Mouse (Mus musculus) embryo, embryonic 11.5 days (tissue): Measurements from ENCODE around the gene Odf3b.
A peak's percentile ranks its signal among the peaks of the same experiment; 100 is the strongest.

Experiments used
- DNase-seq: peaks from one replicate; pipeline ENCODE4 v3.0.0-alpha.2; 2012; ENCODE audit warnings: low read depth, low spot score

Odf3b gene

DNA sequence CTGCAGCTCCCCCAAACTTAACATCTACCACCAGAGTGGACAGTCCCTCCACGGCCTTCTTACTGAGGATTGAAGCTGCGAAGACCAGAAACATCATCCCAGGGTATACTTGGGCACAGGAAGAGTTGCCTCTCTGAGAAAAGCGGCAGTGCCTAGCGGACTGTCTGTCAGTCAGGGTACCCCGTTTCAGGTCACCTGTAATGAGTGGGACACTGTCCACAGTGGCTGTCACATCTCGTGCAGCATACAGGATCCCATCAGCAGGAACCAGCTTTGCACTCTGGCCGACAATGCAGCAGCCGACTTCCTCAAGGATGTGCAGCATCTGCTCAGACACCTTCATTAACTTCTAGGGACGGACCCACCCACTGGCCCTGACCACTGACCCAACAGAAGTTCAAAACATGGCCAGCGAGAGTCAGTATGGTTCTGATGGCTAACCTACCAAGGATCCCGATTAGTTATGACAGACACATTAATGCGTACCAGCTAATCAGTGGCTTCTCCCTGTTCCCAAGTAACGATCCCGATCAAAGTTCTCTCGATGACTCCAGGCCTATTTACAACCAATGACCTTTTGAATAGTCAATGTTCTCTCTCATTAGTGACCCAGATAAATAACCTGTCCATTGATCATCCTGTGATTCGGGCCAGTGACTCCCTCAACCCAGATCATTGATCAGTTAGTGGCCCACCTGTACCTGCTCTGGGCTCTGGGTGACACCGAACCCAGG lies 4.1 kb downstream of the Odf3b start:
- DNase-seq: no peak

DNA sequence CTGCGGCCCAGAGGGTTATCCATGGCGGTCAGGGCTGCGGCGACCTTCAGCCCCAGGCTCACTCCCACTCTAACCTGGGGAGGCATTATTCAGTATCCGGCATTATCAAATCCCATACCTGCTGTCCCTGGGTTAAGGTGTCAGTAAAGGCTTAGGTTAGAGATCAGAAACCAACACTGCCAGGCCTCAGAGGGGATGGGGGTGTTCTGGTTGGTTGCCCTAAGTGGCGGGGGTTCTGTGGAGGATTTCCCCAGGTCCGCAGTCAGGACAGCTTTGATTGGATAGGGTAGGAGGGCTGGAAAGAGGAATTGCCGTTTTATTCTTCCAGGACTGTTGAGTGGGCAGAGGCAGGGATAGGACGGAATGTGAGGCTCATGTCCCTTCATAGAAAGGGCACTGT lies 4.7 kb downstream of the Odf3b start:
- no peak for DNase-seq

DNA sequence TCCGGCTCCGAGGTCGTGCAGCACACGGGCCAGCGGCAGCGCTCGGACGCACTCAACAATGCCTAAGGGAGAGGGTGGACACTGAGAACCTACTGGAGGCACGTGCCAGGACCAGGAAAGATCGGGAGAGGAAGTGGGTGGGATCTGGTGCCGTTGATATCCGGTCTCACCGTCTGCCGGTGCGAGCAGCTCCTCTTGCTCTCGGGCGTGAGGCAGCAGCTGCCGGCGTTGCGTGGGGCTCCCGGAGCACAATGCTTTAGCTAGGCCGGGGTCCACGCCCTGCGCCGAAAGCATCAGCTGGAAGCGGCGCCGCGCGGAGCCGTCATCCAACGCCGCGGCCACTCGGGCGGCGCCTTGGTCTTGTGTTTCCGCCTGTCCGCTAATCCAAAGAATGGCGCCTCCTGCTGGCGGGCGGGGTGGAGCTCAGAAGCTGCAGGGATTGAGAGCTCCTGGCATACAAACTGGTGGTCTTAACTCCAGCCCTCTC lies 5.3 kb downstream of the Odf3b start, which contains the start of gene Sco2:
Sco2 (minus strand) TSS at position 85 of the 487 bp plus-strand sequence.
- peak; percentile 90 for DNase-seq

DNA sequence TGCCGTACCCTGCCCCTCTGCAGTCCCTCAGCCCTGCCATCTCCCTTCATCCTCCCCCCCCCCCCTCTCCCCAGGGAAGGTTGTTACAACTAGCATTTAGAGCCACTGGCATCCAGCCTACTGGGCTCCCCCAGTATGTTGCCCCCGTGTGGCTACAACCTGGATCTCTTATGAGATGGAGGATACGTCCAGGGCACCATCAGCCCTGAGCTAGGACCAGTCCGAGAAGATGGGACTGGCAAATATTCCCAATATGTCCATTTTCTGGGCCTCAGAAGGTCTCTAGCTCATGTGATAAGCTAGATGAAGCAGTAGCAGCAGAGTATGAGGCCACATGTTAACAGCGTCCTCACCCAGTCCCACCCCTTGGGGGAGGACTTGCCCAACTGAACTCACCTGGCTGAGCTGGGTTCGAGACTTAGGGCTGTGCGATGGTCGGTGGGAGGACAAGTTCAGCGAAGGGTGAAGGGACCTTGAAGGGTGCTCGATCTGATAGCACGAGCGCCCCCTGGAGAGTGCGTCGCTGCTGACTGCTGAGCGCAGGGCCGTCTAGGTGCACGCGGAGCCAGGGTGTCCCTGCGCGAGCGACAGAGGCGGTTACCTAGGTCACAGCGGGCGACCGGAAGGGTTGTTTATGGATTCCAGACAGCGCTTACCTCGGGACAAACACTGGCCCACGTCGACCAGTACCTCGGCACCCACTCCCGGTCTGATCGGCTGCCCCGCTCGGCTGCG lies 5.9 kb downstream of the Odf3b start:
- peak; percentile 64 for DNase-seq

DNA sequence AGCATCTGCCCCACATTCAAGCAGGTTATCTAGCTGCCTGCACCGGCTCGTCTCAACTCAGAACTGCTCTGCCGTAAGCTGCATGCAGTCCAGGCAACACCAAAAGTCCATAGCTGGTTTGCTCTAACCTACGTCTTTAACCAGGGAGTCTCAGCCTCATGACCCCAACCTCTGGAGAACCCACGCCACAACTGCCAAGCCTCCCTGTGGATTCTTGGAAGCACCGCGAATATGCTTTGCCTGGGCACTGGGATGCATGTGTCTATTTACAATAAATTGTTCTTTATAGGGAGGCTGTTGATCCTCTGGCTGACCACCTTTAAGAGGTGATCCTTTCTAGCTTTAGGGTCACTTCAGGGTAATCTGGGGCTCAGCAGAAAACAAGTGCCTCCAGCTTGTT lies 6.5 kb downstream of the Odf3b start:
- no peak for DNase-seq

DNA sequence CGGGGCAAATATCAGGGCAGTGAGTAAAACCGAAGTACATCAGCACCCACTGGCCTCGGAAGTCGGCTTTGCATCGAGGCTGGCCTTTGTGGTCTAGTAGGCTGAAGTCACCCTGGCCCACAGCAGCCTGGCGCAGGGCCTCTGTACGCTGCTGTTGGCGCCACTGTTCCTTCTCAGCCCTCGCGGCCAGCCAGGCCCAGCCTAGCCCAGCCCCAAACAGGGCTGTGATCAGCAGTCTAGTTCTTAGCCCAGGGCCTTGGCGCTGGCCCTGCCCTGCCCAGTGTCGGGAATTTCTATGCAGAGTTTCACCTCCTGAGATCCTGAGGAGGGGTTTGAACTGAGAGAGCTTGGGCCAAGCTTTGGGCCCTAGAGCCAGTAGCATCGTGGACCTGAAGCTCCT lies 7.0 kb downstream of the Odf3b start:
- DNase-seq: no peak

DNA sequence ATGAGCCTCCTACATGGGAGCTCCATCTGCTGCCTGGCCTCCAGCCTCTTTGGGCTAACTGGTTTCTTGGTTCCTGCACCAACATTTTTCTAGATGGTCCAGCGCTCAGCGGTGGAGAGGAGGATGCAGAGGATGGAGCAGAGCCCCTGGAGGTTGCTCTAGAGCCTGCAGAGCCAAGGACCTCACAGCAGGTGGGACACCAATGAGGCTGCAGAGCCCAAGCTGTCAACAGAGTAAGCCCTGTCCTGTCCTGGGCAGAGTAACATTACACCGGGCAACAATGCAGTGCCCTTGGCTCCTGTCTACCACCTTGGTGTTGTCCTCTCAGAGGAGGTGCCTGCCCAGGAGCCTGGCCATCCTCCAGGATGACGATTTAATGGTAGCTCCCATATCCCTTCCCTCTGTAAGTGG lies 13.9 kb downstream of the Odf3b start:
- DNase-seq: no peak

DNA sequence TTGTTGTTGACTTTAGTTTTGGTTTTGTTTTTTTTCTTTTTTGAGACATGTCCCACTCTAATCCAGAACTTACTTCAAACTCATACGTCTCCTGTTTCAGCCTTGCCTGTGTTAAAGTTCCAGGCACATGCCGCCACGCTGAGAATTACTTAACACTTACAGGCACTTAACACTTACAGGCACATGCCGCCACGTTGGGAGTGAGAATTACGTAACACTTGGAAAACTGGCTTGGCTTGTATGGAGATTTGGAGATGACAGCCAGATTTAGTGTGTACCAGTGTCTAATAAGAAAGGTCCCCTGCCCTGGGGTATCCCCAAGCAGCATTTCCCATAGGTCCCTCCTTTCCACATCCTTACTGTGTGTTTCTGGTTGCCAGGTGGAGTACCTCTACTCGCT lies 16.0 kb downstream of the Odf3b start:
- DNase-seq: no peak

DNA sequence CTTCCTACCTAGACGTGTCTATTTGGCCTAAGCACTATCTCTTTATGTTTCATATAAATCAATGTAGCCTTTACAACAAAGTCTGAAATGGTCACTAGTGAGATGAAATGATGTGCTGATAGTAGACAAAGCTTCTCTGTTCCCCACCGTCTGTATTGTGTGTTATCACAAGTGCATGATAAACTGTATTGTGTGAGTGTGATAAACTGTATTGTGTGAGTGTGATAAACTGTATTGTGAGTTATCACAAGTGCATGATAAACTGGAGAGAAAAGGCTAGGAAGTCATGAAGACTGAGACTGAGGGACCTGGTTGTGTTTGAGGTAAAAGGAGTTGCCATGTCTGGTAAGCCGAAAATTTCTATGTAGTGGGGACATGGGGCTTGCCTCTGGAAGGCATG lies 20.3 kb downstream of the Odf3b start:
- no peak for DNase-seq

DNA sequence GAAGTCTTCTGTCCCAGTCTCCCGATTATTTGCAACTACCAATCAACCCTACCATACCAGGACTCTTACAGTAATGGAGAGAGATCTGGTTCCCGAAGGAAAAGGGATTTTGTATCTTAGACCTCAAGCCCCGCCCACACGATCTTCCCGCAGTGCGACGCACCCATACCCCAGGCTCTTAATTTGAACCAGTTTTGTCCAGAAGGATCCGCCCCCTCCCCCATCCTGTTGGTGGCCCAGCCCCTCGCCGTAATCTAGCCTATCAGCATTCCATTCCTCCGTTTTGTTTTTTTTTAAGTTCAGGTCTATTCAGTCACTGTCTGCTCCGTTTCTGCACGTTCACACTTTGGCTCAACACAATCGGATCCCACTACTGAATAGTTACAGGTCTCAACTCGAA lies 22.7 kb downstream of the Odf3b start:
- peak; percentile 84 for DNase-seq

DNA sequence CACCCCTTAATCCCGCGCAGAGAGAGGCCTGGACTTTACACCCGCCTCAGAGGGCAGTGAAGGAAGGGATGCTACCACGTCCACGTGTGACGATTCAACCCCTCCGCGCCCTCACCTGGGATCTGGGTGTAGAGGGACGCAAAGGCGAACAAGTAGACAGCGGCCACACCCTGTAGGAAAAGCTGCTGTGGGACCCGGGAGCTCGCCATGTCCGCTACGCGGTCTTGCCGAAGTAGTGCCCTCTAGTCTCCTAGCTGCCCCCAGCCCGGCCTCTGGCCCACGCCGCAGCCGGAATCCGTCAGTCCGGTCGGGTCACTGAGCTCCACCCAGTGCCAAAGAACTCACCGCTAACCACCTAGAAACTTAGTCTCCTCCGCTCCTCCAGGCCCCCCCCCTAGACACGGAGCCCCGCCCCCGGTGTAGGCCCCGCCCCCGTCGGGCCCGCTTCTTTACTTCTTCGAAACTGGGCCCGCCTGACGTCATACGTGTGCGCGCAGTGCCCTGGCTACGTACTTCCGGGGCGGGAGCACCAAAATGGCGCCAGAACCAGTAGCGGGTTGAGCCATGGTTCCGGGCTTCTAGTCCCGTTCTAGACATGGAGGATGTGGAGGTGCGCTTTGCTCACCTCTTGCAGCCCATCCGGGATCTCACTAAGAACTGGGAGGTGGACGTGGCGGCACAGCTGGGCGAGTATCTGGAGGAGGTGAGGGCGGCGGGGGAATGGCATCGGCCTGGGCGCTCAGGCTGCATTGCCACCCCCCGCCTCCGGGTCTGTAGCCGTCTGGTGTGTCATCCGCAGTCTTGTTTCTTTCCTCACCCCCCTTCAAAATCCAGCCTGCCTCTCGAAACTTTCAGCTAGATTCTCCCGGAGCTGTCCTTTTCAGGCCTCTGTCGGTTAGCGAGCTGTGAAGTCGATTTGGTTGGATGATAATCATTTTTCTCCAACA lies 23.6 kb downstream of the Odf3b start, which contains the start of the genes Lmf2 and Ncaph2:
Lmf2 (minus strand) TSS at position 419 of the 947 bp plus-strand sequence.
Ncaph2 (plus strand) TSS at position 479 of the 947 bp plus-strand sequence.
- peak; percentile 94 for DNase-seq

DNA sequence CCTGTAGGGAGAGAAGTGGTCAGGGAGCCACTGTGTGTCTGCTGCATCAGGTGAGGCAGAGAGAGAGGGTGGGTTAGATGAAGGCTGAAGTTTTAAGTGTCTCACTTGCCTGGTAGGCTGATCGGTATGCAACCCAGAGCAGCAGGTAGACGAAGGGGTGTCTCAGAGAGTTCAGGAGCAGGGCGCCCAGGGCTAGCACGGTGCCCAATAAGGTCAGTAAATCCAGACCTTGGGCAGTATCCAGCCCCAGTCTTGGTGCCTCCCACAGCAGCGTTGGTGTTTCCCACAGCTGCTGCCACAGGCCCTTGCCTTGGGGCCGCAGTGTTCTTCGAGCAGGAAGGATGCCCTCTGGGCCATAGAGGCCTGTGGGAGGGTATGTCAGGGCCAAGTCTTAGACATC lies 24.6 kb downstream of the Odf3b start:
- no peak for DNase-seq

DNA sequence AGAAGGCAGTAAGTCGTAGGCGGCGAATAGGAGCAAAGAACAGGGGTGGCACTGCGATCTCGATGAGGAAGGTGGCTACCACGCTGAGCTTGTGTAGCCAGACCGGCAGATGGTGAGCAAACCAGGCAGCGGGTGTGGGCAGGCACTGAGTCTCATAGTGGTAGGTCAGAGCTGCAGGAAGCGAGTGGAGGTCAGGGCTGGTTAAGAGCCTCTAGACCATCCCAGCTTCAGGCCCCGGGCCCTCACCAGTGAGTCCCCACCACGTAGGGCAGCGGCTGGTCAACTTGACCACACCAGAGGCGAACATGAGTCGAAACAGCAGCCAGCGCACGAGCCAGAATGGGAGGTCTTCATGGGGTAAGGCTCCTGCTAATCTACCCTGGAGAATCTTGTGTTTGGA lies 25.2 kb downstream of the Odf3b start:
- DNase-seq: no peak

DNA sequence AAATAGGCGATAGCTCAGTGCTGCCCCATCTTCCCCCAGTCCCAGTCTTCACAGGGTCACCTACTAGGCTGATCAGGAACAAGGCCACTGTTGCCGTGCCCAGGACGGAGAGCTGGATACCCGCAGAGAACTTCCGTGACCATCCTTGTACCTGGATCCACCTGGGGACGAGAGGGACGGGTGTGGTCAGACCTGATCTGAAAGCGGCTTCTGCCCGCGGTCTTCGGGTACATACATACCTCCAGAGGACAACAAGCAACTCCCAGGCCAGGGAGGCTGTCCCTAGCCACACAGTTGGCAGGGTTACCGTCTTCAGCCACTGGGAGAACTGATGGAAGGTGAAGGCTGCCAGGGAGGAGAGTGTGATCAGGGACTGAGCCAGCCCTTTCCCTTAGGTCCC lies 26.3 kb downstream of the Odf3b start:
- no peak for DNase-seq

DNA sequence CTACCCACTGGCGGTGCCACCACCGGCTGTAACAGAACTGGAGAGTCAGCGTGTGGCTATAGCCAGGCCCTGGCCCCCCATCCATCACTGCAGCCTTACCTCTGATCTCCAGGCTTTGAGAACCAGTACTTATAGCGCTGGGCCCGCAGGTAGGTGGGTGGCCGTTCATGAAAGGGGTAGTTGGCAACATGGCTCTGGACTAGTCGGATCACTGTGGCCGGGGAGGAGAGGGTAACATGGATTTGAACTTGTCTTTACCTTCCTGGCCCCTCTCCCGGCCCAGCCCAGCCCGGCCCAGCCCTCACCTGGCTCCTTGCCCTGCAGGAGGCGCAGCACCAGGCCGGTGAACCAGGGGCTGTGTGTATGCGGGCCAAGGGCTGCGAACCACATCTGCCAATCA lies 27.0 kb downstream of the Odf3b start:
- DNase-seq: no peak

DNA sequence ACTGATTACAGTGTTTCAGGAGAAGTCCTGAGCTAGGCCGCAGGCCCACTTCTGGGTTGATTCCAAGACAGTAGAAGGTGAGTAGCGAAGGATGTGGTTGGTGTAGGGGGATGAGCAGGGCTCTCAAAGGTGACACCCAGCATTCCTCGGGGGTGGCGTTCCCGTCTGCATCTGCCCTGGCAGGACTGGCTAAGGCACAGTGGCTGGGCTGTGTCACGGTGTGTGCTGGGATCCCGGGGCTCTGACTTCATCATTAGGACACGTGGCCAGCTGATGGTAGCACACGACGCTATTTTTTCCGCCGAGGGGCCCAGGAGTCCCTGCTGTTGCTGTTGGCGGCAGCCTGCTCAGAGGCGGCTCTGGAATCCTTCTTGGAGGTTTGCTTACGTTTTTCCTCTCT lies 27.8 kb downstream of the Odf3b start:
- no peak for DNase-seq

DNA sequence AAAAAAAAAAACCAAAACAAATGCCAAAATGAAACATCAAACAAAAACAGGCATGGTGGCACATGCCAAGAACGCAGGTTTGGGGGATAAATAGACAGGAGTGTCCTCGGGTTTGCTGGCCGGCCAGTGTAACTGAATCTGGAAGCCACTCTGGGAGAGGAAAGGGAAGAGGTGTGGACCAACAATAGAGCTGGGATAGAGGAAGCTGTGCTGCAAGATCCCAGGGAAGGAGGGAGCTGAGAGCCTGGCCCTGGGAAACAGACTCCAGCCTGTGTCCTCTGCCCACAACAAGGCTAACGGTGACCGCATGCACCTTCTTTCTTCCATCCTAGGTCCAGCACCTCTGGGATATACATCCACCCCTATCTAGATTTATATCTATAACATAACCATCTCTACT lies 28.6 kb downstream of the Odf3b start:
- no peak for DNase-seq

DNA sequence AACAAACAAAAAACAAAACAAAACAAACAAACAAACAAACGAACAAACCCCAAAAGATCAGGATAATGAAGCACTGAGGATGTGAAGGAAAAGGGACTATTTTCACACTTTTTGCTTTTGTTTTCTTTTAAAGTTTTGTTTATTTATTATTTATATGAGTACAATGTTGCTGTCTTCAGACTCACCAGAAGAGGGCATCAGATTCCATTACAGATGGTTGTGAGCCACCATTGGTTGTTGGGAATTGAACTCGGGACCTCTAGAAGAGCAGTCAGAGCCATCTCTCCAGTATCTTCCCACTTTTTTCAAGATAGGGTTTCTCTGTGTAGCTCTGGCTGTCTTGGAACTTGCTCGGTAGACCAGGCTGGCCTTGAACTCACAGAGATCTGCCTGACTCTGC lies 35.8 kb downstream of the Odf3b start:
- no peak for DNase-seq

DNA sequence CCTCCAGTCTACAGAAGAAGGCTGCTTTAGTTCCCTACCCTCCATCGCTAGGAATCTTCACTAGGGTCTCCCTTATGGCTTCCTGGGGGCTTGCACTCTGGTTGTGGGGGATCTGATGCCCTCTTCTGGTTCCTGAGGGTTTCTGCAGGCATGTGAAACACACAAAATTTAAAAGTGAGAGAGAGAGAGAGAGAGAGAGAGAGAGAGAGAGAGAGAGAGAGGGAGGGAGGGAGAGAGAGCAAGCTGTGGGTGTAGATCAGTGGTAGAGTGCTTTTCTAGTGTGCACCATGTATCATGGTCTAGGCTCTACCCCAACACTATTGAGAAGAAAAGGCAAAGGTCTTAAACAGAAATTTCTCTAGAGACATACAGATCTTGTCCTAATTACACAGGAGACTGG lies 37.4 kb downstream of the Odf3b start:
- DNase-seq: no peak

DNA sequence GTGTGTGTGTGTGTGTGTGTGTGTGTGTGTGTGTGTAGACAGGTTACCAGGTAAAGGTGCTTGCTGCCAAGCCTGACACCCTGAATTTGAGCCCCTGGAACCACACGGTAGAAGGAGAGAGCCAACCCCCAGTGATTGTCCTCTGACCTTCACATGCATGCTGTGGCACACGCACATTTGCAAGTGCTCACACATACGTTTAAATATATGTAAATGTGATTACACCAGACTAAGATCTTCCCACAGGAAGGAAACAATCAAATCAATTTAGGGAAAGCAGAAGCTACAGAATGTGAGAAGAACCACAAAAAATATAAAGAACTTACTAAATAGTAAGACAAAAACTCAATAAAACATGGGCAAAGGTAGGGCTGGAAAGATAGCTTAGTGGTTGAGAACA lies 38.9 kb downstream of the Odf3b start:
- DNase-seq: no peak

DNA sequence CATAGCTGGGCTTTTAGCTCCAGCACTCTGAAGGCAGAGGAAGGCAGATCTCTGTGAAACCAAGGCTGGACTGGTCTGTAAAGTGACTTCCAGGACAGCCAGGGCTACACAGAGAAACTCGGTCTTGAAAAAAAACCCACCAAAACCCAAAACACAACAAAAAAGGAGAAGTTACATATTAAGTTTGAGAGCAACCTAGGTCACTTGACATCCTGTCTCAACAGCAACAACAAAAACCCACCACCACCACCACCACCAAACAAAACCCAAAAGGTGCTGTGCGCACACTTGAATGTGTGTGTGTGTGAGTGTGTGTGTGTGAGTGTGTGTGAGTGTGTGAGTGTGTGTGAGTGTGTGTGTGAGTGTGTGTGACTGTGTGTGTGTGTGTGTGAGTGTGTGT lies 39.4 kb downstream of the Odf3b start:
- no peak for DNase-seq

DNA sequence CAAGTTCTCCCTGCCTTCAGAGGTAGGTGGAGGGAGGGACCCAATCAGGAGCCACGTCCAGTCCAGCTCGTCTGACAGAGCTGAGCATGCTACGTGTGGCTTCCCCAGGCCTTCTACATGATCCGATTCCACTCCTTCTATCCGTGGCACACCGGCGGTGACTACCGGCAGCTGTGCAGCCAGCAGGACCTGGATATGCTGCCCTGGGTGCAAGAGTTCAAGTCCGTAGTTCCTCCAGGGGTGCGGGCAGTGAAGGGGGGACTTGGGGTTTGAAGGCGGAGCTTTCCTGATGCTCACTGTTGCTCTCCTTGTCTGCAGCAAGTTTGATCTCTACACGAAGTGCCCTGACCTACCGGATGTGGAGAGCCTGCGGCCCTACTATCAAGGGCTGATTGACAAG lies 42.7 kb downstream of the Odf3b start:
- no peak for DNase-seq
